Mouse (Mus musculus) NIH3T3 (cell line): ENCODE results near the gene Chrm3.
A peak's percentile ranks its signal among the peaks of the same experiment; 100 is the strongest.

Source experiments
- DNase-seq: peaks from one replicate; pipeline ENCODE4 v3.0.0-alpha.2; 2012; ENCODE audit warnings: low read depth

The Chrm3 gene

DNA sequence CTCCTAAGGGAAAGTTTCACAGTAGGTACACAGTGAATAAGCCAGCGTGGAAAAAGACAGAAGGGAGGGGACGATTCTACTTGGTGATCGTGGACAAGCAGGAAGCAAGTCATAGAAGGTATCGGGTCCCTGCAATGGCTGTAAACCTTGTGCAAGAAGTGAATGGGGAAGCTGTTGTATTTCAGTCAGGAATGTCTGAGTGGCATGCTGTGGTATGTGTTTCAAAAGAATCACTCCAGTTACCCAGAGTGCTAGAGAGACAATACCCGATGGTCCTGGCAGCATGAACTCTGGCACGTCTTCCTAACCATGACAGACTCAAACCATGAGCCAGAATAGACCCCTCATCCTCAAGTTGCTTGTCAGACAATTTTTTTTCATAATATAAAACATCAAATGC lies 375.0 kb downstream of the Chrm3 start:
- no peak for DNase-seq

GRCm38 (mm10) chr13:9983293-9983692 lies 377.4 kb downstream of the Chrm3 start:
- DNase-seq, result no peak

DNA sequence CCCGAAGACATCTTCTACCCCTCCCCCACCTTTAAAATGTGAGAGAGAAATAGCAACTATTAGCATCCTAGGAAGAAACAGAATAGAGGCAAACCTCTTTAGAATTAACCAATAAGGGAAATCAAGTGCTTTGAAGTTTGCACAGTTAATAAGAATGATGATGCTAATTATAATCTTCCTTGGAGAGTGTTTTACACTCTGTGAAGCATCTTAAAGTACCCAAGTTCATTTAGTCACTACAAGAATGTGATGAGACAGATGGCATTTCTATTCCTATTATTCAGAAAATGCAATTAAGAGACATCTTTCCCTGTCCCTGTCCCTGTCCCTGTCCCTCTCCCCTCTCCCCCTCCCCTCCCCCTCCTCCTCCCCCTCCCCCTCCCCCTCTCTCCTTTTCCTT lies 382.9 kb downstream of the Chrm3 start:
- DNase-seq, result no peak

DNA sequence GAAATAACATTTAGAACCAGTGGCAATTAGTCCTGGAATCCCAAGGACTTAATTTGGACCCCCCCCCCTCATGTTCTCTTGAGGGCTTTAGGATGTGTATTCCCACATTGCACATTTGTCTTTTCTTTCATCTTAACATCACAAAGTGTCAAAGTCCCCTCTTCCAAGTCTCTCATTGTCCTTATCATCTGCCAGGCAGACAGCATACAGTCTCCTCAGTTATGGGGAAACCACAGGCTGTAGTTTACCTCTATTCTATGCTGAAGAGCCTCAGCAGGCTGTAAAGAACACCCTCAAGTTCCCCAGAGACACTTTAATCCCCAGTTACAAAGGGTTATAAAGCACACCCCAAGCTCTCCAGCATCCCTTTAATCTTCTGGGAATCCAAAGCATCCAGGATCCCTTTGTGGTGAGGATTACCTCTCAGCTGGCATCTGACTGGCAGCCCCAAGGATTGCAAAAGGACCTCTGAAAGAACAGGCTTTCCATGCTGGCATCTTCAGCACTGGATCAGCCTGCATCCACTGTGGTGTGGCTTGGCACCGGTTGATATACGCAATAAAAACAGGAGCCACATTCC lies 386.8 kb downstream of the Chrm3 start:
- DNase-seq, result no peak

GRCm38 (mm10) chr13:9971845-9972244 lies 388.8 kb downstream of the Chrm3 start:
- DNase-seq, result no peak

- DNase-seq, result no peak
These were observed 408.0 kb downstream of the Chrm3 start for GRCm38 (mm10) chr13:9952619-9953018.

GRCm38 (mm10) chr13:9951376-9951775 lies 409.3 kb downstream of the Chrm3 start:
- DNase-seq, result no peak

- DNase-seq, result no peak
These were observed 411.6 kb downstream of the Chrm3 start for GRCm38 (mm10) chr13:9949091-9949490.

DNA sequence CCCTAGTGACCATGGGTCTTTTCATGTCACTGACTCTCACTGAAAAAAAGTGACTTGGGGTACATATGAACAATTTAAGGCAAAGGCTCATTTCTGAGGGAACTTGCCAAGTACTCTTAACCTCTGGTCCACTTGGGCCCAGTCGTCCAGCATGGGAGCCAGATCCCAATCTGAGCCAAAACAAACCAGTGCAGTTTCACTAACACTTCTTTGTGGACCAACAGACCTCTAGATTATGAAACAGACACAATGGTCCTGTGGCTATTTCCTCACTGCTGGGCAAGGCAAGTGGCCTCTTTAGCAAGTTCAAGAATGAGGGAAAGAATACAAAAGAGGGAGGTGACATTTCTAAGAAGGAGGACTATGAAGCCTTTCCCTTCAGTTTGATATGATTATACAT lies 420.5 kb downstream of the Chrm3 start:
- no peak for DNase-seq

GRCm38 (mm10) chr13:9938798-9939485 lies 421.7 kb downstream of the Chrm3 start:
- DNase-seq, result no peak

DNA sequence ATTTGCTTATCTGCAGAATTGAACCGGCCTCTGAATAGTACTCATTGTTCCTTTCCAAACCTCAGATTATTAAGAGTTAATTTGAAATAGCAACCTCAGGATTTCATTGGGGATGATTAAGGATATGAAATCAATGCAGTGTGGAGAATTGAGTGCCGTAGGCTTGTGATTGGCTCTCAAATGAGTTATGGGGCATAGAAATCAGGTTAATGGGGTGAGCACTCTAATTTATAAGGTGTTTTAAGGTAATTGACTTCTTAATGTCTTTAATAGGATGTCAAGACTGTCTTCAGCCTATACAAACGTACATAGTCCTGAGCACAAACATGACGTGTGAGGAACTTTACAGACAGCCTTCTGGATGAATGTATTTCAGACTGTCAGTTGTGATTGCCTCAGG lies 427.9 kb downstream of the Chrm3 start:
- DNase-seq, result no peak

GRCm38 (mm10) chr13:9930606-9931005 lies 430.0 kb downstream of the Chrm3 start:
- no peak for DNase-seq

DNA sequence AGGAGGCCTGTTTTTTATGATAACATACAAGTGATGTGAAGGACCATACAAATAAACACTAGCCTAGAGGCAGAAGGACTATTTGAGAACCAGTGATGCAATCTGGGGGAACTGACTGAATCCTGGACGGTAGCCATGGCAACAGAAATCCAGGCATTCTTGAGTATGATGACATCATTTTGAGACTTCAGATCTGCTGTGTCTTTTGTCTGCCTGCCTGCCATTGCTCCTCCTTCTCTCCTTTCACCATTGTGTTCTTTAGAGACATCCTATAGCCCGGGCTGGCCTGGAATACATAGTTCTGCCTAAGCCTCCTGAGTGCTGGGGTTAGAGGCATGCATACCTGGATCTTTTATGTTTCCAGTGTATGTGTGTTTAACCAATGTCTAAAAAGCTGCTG lies 430.7 kb downstream of the Chrm3 start:
- DNase-seq, result peak; percentile 45

DNA sequence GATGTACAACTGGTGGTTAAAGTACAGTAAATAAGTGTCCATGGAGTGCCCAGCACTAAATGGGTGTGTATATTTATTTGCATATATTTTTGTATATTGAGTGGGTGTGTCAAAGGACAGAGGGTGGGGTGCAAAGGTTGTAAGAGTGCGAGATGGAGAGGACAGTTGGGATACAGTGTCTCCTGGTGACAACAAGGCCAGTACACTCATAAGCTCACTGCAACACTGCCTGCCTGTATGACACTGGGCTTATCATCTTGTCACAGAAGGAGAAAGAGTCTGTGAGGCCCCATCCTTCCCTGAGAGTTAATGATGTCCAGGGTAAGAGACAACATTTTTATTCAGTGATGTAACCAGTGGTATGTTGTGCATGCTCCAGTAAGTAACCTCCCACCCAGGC lies 439.5 kb downstream of the Chrm3 start:
- no peak for DNase-seq

DNA sequence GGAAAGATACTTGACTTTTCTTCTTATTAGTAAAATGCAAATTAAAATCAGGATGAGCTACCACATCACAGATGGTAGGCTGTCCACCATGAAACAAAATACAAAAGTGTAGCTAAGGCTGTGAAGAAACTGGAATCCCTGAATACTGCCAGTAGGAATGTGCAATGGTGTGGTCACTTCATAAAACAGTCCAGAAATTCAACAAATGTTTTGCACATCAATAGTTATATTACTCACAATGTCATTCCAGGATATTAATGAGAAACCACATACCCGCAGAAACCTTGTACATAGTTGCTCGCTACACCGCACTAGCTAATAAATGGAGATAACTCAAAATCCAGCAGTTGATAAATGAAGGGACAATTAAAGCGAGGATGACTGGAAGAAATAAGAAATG lies 447.9 kb downstream of the Chrm3 start:
- DNase-seq, result no peak

DNA sequence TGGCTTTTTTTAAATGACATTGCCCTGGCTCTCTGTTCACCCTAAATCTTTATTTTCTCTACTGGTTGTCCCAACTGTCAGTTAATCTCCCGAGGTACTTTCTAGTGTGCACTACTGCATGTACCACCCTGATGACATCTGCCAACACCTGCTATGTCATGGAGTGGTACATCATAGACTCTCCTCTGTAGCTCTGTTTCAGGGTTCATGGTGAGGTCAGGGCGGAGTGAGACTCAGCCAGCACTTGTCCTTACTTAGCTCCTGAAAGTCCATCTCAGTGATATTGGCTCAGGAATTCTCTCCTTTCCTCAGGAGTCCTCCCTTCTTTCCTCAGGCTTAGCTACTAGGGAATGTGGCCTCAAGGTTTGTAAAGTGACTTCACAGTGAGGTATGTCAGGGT lies 451.9 kb downstream of the Chrm3 start:
- no peak for DNase-seq

DNA sequence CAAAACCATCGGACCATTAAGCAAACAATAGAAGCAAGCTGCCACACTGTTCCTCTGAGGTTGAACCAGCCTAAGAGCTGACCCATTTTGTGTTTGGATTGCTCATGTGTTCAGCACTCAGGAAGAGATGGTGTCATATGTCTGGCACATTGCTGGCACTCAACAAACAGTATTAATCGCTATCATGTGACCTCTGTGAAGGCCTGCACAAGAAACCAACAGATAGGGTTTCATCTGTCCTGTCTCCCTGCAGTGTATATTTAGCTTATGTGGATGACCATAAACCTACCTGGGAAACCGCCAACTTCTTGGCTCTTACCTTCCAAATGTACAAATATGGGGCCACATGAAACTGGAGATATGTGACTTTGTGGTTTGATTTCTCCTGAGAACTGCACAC lies 453.4 kb downstream of the Chrm3 start:
- DNase-seq, result peak; percentile 11

DNA sequence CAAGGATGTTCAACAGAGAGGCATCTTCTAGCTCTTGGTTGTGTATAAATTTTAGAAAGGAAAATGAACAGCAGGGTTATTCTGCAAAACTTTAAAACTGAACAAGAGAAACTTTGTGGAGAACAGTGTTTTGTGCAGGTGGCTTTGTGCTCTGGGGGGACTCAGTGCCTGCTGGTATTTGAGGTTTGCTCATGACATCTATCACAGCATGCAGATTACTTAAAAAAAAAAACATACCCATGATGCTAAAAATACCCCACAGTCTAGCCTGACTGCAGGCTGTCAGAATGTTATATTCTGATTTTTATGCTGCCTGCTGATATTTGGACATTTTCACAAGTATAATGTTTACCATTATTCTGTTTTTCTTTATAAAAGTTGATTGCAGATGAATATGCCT lies 456.2 kb downstream of the Chrm3 start:
- DNase-seq, result no peak

- DNase-seq, result no peak
These were observed 459.8 kb downstream of the Chrm3 start for GRCm38 (mm10) chr13:9900653-9901385.

- DNase-seq, result no peak
These were observed 461.8 kb downstream of the Chrm3 start for GRCm38 (mm10) chr13:9898664-9899369.

DNA sequence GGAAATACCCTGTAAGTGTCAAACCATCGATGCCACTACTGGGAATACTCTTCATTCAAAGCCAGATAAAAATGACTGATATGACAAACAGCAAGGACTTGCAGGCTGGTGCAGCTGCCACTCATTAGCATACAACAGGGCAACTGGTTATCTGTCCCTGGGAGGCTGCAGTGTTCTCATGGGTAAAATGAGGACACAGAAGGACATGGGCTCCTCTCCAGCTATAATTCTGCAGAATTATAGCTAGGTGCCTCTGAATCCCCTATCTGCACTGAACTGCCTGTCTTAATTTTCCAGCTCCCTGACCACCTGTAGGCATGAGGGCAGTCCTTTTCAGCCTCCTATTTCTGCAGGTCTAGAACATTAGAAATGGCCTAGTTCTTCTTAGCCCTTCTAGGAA lies 463.4 kb downstream of the Chrm3 start:
- DNase-seq, result no peak

DNA sequence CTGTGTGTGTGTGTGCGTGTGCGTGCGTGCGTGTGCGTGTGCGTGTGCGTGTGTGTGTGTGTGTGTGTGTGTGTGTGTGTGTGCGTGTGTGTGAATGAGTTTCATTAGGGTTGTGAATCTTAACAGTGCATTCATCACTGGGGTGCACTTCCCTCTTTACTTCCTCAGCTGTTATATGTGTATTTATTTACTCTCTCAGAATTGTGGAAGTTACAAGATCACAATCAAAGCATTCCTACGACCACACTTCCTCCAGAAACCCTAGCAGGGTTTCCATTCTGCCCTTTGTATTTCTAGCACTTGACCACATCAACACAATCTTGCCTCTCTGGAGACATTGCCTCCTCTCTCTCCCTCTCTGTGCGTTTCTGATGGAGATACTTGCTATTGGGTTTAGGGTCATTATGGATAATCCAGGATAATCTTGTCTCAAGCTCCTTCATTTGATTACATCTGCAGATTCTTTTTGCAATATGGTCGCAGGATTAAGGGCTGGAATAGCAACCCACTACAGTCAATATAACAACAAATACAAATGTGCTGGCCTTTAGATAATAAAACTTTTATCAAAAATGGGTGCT lies 465.5 kb downstream of the Chrm3 start:
- no peak for DNase-seq

- no peak for DNase-seq
These were observed 469.6 kb downstream of the Chrm3 start for GRCm38 (mm10) chr13:9891088-9891487.
